Mouse (Mus musculus): ENCODE measurements around the gene Cyp4x1.

Cyp4x1 gene

DNA sequence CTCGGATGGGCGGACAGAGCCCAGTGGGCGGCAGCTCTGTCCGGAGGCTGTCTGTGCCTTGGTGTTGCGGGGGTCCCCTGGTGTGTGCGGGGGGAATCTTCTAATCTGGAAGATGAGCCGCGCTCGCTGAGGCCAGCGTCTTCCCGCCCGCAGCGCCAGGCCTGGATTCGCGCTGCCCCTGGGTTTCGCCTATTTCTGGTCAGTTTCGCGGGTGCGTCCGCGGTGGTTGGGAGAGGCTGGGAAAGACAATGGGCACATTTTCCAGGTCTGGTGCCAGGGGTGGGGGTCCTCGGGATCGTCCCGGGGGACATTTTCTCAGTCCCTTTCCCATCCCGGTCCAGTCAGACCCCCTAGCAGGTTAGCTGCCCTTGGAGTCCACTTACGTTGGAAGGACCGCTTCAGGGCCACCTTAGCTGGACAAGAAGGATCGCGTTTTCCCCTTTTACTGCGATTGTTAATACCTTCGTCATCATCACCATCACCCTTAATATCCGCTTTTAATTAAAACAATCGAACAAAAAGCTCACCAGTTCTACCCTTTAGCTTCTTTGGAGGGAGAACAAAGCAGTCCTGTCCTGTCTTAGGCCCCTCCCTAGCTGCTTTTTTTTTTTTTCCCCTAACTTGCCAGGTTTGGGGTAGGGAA lies 76.3 kb downstream of the Cyp4x1 start:
- in situ Hi-C loops (cut with MseI, MboI), result no loop called here

DNA sequence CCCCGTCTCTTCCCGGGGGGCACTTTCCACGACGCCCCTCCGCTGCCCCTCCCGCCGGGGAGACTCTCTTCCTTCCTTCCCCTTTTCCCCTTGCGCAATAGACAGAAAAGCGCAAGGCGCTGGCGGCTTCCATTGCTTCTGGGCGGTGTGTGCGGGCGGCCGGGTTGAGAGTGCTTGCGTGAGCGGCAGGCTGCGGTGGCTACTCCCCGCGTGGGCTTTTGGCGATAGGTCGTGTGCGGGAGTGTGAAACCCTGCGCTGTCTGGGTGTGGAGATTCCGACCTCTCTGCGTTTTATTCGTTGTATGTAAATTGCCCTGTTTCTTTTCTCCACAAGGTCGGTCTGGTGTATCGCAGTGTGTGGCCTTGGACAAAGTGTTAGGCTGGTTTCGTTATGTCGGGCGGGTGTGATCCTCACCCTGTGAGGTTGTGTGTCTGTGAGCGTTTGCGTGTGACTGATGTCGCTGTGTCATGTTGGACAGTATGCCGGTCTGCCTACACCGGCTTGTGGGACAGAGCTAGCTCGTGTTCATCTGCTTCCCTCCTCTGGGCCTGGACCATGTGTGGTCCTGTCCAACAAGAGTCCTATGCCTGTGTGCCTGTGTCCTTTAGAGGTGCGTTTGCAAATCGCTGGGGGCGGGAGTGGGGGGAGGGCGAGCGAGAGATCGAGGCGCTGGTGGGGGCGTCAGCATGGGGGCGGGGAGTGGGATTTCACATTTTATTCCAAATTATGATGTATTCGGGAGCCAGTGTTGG lies 77.0 kb downstream of the Cyp4x1 start:
- in situ Hi-C loops (cut with MseI, MboI), result no loop called here

DNA sequence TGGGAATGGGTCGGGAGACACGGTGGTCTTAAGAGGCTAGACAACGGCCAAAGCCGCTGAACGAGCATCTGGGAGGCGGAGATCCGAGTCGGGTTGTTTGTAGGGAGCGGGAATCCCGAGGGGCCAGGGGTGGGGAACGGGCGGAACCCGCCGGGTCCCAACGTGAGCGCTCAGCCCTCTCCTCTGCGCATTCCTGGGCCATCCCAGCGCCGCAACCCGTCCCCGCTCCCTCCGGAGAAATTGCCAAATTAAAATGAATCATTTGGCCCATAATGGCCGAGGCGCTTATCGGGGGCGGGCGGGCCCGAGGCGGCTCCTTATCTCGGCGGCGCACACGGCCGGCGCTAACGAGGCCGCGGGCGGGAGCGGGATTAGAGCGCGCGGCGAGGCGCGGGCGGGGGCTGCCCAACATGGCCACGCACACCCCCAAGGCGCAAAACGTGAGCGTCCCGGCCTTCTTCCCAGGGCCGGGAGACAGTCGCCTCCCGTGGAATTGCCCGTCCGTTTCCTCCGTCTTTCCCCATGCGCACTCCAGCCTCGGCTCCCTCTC lies 77.6 kb downstream of the Cyp4x1 start, which contains the start of gene Tal1:
Tal1 (plus strand) TSS at position 56 of the 550 bp plus-strand sequence.
- in situ Hi-C loops (cut with MseI, MboI), result no loop called here
